Mouse (Mus musculus): ENCODE measurements around the gene Hyal1. TPM values are rescaled to one million over a fixed set of nuclear protein-coding genes. Genes with fewer than 3 reads are reported as not detected.
A peak's percentile ranks its signal among the peaks of the same experiment; 100 is the strongest.
"Not testable (repeated sequence)": the region's sequence is repeated elsewhere in the genome, so short reads cannot be mapped to it uniquely, and the experiment has no call there.

Hyal1 gene
- total RNA-seq, 2 experiments from 2014 or later = 4.3 to 5.9 TPM

DNA sequence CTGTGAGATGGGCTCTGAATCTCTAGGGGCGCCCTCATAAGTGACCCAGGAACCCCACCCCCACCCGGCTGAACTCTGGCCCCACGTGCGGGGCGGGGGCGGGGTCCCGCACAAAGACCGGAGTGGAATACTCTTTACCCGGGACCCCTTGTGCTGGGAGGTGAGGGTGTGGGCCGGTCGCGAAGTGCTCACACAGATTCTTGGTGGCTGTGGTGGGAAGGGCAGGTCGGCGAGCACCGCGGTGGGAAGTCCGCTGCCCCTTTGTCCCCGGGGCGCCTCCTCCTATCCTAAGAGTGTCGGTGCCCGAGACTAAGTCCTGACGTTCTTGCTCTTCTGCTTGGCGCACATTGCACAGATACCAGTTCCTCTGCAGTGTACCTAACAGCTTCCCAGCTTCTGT is 7.5 kb upstream of the Hyal1 start:
- ATAC-seq (replicated peaks; ENCODE audit: low FRiP score, low TSS enrichment, poor library complexity, severe bottlenecking) = 0 out of 2 replicates have a peak, but pooled peaks have one; percentile 7

- ATAC-seq (replicated peaks; ENCODE audit: low FRiP score, low TSS enrichment, poor library complexity, severe bottlenecking) = no peak
Measured at GRCm38 (mm10) chr9:107570016-107570415, 6.7 kb upstream of the Hyal1 start.

DNA sequence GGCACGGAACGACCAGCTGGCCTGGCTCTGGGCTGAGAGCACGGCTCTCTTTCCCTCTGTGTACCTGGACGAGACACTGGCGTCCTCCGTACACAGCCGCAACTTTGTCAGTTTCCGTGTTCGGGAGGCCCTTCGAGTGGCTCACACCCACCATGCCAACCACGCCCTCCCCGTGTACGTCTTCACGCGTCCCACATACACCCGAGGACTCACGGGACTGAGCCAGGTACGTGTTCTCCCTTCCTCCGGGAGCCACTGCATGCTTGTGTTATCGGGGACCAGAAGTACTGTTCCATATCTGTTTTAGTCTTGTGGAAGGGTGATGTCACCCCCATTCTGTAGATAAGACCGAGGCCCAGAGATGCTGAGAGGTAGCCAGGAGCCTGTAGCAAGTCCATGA is 5.9 kb upstream of the Hyal1 start:
- peak; percentile 61 for ATAC-seq (replicated peaks; ENCODE audit: low FRiP score, low TSS enrichment, poor library complexity, severe bottlenecking)

DNA sequence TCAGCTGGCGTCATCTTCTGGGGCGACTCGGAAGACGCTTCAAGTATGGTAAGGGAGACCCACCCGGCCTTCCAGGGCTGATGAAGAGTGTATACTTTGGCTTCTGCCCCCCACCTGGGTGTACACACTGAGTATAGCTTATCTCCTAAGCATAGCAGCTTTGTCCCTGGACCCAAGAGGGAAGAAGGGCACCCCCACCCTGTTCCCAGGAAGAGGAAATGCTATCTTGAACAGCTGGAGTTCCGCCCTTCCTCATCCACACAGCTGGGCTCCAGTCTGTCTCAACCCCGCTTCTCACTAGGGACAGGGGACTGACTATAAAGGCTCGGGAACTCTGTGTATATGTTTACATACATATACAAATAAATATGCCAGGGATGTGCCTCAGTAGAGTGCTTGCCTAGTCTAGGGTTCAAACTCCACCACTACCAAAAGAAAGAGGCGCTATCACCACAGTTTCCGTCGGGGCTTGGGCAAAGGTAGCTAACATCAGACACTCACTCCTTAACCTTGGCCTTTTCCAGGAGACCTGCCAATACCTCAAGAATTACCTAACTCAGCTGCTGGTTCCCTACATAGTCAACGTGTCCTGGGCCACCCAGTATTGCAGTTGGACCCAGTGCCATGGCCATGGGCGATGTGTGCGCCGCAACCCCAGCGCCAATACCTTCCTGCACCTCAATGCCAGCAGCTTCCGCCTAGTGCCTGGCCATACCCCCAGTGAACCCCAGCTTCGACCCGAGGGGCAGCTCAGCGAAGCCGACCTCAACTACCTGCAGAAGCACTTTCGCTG is 5.0 kb upstream of the Hyal1 start:
- no peak for ATAC-seq (replicated peaks; ENCODE audit: low FRiP score, low TSS enrichment, poor library complexity, severe bottlenecking)

DNA sequence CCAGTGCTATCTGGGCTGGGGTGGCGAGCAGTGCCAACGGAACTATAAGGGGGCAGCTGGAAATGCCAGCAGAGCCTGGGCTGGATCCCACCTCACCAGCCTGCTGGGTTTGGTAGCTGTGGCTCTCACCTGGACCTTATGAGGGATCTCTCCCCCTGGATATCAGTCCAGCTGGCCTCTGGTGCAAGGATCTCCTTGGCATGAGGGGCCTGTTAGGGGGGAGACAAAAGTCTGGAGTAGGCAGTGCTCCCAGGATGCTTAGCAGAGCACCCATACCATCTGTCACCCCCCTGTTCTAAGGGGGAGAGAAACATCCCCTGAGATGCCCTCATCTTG is 4.4 kb upstream of the Hyal1 start:
- ATAC-seq (replicated peaks; ENCODE audit: low FRiP score, low TSS enrichment, poor library complexity, severe bottlenecking) = no peak

- not testable (repeated sequence) for ATAC-seq (replicated peaks; ENCODE audit: low FRiP score, low TSS enrichment, poor library complexity, severe bottlenecking)
Measured at GRCm38 (mm10) chr9:107573774-107574173, 3.0 kb upstream of the Hyal1 start.

DNA sequence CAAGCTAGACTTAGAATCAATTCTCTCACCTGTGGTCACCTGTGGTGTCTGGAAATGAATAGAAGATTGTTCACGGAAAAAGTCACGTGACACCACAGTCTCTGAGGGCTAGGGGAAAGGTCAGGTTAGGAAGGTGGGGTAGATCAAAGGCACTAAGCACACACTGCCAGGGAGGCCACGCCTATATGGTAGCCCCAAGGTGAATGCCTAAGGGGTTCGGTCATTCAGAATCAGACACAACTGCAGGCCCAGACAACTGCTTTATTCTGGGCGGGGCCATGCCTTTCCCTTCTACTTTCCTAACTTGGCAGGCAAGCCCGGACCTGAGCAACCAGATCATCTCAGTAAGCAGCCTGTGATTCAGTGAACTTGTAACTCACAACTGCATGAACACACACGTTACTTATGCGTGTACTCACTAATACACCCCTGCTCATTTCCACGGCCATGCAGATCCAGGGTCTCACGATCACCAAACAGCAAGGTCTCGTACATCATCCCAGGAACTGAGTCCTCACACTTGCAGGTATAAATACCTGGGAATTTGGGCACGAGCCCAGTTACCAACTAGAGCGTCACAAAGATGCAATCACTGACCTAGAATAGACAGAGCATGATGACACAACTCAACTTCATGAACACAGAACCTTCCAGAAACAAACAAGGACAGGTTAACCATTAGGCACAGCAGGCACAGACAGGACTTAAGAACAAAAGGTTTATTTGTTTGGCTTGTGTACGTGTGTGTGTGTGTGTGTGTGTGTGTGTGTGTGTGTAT is 959 bp upstream of the Hyal1 start:
- no peak for ATAC-seq (replicated peaks; ENCODE audit: low FRiP score, low TSS enrichment, poor library complexity, severe bottlenecking)

DNA sequence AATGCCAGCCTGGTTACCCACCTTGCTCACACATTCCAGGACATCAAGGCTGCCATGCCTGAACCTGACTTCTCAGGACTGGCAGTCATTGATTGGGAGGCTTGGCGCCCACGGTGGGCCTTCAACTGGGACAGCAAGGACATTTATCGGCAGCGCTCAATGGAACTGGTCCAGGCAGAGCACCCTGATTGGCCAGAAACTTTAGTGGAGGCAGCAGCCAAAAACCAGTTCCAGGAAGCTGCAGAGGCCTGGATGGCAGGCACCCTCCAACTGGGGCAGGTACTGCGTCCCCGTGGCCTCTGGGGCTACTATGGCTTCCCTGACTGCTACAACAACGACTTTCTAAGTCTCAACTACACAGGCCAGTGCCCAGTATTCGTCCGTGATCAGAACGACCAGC is 1.1 kb downstream of the Hyal1 start:
- ATAC-seq (replicated peaks; ENCODE audit: low FRiP score, low TSS enrichment, poor library complexity, severe bottlenecking) = no peak

- no peak for ATAC-seq (replicated peaks; ENCODE audit: low FRiP score, low TSS enrichment, poor library complexity, severe bottlenecking)
Measured at GRCm38 (mm10) chr9:107578587-107578986, 1.9 kb downstream of the Hyal1 start, which contains the start of gene Naa80. Gene Naa80 (plus strand): TSS chr9:107578887.

GRCm38 (mm10) chr9:107579023-107579900 is 2.5 kb downstream of the Hyal1 start:
- no peak for ATAC-seq (replicated peaks; ENCODE audit: low FRiP score, low TSS enrichment, poor library complexity, severe bottlenecking)

DNA sequence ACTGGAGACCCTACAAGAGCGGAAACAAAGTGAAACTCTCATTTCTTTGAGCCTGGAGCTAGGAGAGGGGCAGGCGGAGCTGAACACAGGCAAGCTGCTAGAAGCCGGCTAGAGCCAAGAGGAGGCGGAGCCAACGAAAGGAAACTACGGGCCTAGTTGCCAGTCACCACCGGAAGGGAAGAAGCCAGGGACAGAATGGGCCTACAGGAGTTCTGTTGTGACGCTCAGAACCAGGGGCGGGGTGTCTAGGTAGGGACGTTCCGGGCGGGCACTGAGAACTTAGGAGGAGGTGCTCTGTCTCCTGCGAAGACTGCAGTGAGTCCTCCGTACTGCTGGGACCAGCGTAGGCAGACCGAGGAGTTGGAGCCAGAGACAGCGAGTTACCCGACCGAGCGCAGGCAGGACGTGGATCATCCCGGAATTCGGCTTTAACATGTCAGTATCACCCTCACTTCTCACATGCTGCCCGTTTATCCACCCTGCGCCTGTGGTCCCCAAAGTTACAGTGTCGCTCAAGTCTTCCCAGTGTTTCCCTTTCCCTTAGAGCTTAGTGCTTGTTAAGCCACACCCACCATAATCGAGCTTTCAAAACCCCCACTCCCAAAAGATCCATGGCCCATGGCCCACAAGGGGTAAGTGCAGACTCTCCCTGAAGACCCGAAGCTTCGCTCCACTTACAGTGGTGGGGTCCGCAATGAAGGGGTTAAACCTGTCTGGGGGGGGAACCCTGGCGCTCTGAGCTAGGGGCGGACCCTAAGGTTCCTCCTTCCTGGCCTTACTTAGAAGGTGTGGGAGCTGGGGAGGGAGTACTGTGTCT is 4.0 kb downstream of the Hyal1 start, which contains the start of gene Hyal3:
Gene Hyal3, plus strand, starts transcription at position 318 of the 817 bp plus-strand sequence.
- peak; percentile 84 for ATAC-seq (replicated peaks; ENCODE audit: low FRiP score, low TSS enrichment, poor library complexity, severe bottlenecking)

DNA sequence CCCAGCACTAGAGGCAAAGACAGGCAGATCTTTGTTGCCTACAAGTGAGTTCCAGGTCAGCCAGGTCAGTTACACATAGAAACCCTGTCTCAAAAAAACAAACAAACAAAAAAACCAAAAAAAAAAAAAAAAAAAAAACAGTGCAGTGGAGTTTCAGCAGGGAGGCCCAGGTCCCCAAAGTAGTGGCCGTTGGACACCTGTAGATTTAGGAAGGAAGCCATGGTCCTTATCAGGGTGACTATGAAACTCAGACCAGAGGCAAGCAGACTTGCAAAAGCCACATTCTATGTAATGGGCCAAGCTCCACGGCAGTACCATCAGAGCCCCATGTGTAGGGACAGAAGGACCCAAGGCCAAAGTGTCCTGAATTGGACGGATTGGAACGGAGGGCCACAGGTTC is 4.9 kb downstream of the Hyal1 start:
- no peak for ATAC-seq (replicated peaks; ENCODE audit: low FRiP score, low TSS enrichment, poor library complexity, severe bottlenecking)

DNA sequence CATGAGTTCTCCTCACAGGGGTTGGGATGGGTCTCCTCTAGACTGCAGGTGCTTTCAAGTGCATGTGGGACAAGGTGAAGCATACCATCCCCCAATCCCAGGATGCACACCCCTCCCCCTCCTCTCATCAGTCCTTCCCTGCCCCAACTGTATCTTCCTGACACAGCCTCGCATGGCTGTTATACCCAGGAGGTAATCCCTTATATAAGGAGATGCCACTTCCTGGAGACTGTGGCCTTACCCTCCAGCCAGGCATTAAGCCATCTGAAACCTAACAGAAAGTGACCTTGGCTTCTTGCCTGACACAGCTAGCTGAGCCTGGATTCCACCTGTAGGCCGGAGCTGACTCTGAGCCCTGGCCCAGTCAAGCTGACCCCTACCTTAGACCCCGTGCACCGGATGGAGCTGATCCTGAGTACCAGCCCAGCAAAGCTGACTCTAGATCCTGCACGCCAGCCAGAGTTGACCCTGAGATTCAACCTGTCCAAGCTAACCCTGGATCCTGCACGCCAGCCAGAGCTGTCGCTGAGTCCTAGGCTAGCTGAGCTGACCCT is 5.9 kb downstream of the Hyal1 start:
- ATAC-seq (replicated peaks; ENCODE audit: low FRiP score, low TSS enrichment, poor library complexity, severe bottlenecking) = no peak

- ATAC-seq (replicated peaks; ENCODE audit: low FRiP score, low TSS enrichment, poor library complexity, severe bottlenecking) = no peak
Measured at GRCm38 (mm10) chr9:107583174-107583573, 6.4 kb downstream of the Hyal1 start.

GRCm38 (mm10) chr9:107586504-107586903 is 9.8 kb downstream of the Hyal1 start:
- ATAC-seq (replicated peaks; ENCODE audit: low FRiP score, low TSS enrichment, poor library complexity, severe bottlenecking) = no peak

- peak; percentile 74 for ATAC-seq (replicated peaks; ENCODE audit: low FRiP score, low TSS enrichment, poor library complexity, severe bottlenecking)
Measured at GRCm38 (mm10) chr9:107586974-107587832, 10.5 kb downstream of the Hyal1 start, which contains the start of gene Ifrd2. Gene Ifrd2 (plus strand): TSS chr9:107587642.

DNA sequence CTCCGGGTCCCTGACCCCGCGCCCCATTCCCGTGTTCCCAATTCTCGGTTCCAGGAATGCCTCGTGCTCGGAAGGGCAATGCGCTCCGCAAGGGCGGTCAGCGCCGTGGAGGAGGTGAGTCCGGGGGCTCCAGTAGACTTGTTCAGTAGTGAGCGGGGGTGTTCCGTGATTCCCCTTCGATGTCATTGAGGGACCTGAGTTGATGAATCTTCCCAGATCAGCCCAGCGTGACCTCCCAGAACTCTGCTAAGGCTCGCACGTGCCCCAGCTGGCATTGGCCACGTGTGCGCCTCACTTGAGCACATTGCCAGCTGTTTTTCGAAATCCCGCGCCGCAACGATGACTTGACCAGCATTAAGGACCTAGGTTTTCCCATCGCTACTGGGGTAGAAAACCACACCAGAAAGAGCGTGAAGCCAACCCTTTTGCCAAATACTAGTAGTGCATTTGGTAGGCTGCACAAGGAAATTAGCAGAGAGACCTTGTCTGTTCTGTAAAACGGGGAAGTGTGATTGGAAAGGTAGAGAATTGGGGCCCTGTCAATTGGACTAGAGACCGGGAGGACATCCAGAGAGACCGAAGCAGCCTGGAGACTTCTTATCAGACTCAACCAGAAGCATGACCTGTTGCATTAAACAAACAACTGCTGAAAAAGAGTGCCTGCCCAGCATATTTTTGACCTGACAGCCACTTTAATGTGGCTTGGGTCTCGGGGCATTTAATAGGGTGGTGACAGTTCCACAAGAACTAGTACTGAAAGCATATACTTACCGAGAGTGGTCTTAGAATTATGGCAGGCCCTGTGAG is 11.3 kb downstream of the Hyal1 start:
- ATAC-seq (replicated peaks; ENCODE audit: low FRiP score, low TSS enrichment, poor library complexity, severe bottlenecking) = peak; percentile 25
